Mouse (Mus musculus) heart, embryonic 11.5 days (tissue): ENCODE data around the gene Olfr1354. TPM values are rescaled to one million over a fixed set of nuclear protein-coding genes. Genes with fewer than 3 reads are reported as not detected.
"Not testable (repeated sequence)": the region's sequence is repeated elsewhere in the genome, so short reads cannot be mapped to it uniquely, and the experiment has no call there.

ENCODE experiments used
- ATAC-seq: fragments of 200-750 bp; cut with Nextera tagmentation; replicated peaks from 2 replicates; pipeline ENCODE4 v1.8.0; 2017; ENCODE audit warnings: moderate library complexity; ENCODE audit not compliant: insufficient number of reproducible peaks, low FRiP score, low TSS enrichment
- H3K27ac ChIP-seq: fragments of 300-500 bp; sonication (generic); 2 replicates; pipeline ENCODE4 v1.5.1; 2014; ENCODE audit warnings: mild to moderate bottlenecking, low read depth, low read length
- H3K27me3 ChIP-seq: fragments of 300-500 bp; sonication (generic); 2 replicates; pipeline ENCODE4 v1.6.1; 2014; ENCODE audit warnings: mild to moderate bottlenecking, low read length, mixed read lengths; ENCODE audit not compliant: control insufficient read depth, insufficient read depth
- H3K36me3 ChIP-seq: fragments of 300-500 bp; sonication (generic); 2 replicates; pipeline ENCODE4 v1.6.1; 2014; ENCODE audit warnings: mild to moderate bottlenecking, low read length, moderate library complexity, mixed read lengths; ENCODE audit not compliant: control insufficient read depth, insufficient read depth
- H3K4me1 ChIP-seq: fragments of 300-500 bp; sonication (generic); 2 replicates; pipeline ENCODE4 v1.6.1; 2014; ENCODE audit warnings: low read length; ENCODE audit not compliant: control insufficient read depth, insufficient read depth
- H3K4me2 ChIP-seq: fragments of 300-500 bp; sonication (generic); 2 replicates; pipeline ENCODE4 v1.6.1; 2014; ENCODE audit warnings: mild to moderate bottlenecking, moderate library complexity
- H3K4me3 ChIP-seq: fragments of 300-500 bp; sonication (generic); 2 replicates; pipeline ENCODE4 v1.5.1; 2014; ENCODE audit warnings: low read depth, low read length
- H3K9ac ChIP-seq: fragments of 300-500 bp; sonication (generic); 2 replicates; pipeline ENCODE4 v1.6.1; 2014; ENCODE audit warnings: mild to moderate bottlenecking, low read depth, low read length, moderate library complexity
- H3K9me3 ChIP-seq: fragments of 300-500 bp; sonication (generic); replicated peaks from 2 replicates; pipeline ENCODE4 v1.6.1; 2016; ENCODE audit warnings: low read length; ENCODE audit not compliant: control insufficient read depth
- WGBS: fragments of 180-500 bp; shearing (Covaris S2); extraction: QIAGEN DNeasy Blood & Tissue Kit; methylation state at CpG from one replicate; pipeline ENCODE4 v1.1.7; 2014; ENCODE audit not compliant: insufficient replicate concordance; 5-methylcytosine and 5-hydroxymethylcytosine counted together
- polyA plus RNA-seq: library from polyadenylated mRNA; unstranded; fragments of >200 nt; fragmentation: Nextera tagmentation; extraction: Ambion mirVana; gene quantifications from 2 replicates; pipeline ENCODE4 v1.2.1, GENCODE M21; 2014

The Olfr1354 gene
- not detected in 2 replicates for polyA plus RNA-seq

- WGBS = 72% methylated on average over 1 of the region's 1 CpGs
Observed at GRCm38 (mm10) chr10:78912871-78913270, at the start of gene Olfr1354. TSS of gene Olfr1354 (plus strand) at chr10:78913171.

GRCm38 (mm10) chr10:78875240-78875639 is 37.7 kb upstream of the Olfr1354 start, which contains the start of gene Olfr1355:
TSS of gene Olfr1355 (plus strand) at chr10:78875540.
- Histone ChIP-seq H3K4me3 (no peak within 1 kb of the TSS), H3K4me2 (no peak within 1 kb of the TSS), H3K9ac (no peak within 1 kb of the TSS), H3K27ac (no peak within 1 kb of the TSS), H3K9me3 (peaks cover 3% of the 10 kb centered on the region; the same call in 1 of the 2 replicates), H3K4me1 (no peaks in the 10 kb centered on the region), H3K36me3 (no peaks in the 10 kb centered on the region), H3K27me3 (no peaks in the 10 kb centered on the region)
- ATAC-seq = no peak
- 53% methylated on average over 2 of the region's 2 CpGs for WGBS

More at GRCm38 (mm10) chr10:78912871-78913270, at the start of gene Olfr1354:
- not testable (repeated sequence) for H3K4me1 ChIP-seq, ATAC-seq, H3K36me3 ChIP-seq, H3K27ac ChIP-seq, H3K4me2 ChIP-seq, H3K9me3 ChIP-seq, H3K27me3 ChIP-seq, H3K9ac ChIP-seq, H3K4me3 ChIP-seq

- 62% methylated on average over 1 of the region's 1 CpGs for WGBS
- not testable (repeated sequence) for H3K4me1 ChIP-seq, H3K4me3 ChIP-seq, H3K36me3 ChIP-seq, H3K27ac ChIP-seq, H3K4me2 ChIP-seq, H3K9me3 ChIP-seq, ATAC-seq, H3K27me3 ChIP-seq, H3K9ac ChIP-seq
Observed at GRCm38 (mm10) chr10:78950336-78950735, 37.4 kb downstream of the Olfr1354 start, which contains the start of gene Olfr8. TSS of gene Olfr8 (plus strand) at chr10:78950636.

GRCm38 (mm10) chr10:78963009-78963408 is 50.0 kb downstream of the Olfr1354 start, which contains the start of gene Olfr1353:
TSS of gene Olfr1353 (plus strand) at chr10:78963309.
- not testable (repeated sequence) for H3K4me1 ChIP-seq, H3K4me2 ChIP-seq, H3K27ac ChIP-seq, H3K36me3 ChIP-seq, H3K9me3 ChIP-seq, ATAC-seq, H3K4me3 ChIP-seq, H3K27me3 ChIP-seq, H3K9ac ChIP-seq

Other genes starting within 250 kb of the Olfr1354 start
- not detected in 2 replicates for gene Casp14, start 194.9 kb upstream of the Olfr1354 start, polyA plus RNA-seq
- gene Ccdc105, start 160.1 kb upstream of the Olfr1354 start, polyA plus RNA-seq = 0.11 TPM in 1 of 2 replicates, not detected in the other
- 0.35 and 0.43 TPM in 2 replicates for gene Slc1a6, start 132.7 kb upstream of the Olfr1354 start, polyA plus RNA-seq
- gene Olfr1356, start 61.0 kb upstream of the Olfr1354 start, polyA plus RNA-seq = not detected in 2 replicates
- not detected in 2 replicates for gene Olfr1355, start 37.6 kb upstream of the Olfr1354 start, polyA plus RNA-seq
- gene Olfr8, start 37.5 kb downstream of the Olfr1354 start, polyA plus RNA-seq = not detected in 2 replicates
- gene Olfr1353, start 50.1 kb downstream of the Olfr1354 start, polyA plus RNA-seq = not detected in 2 replicates
- not detected in 2 replicates for gene Olfr1352, start 67.9 kb downstream of the Olfr1354 start, polyA plus RNA-seq
- not detected in 2 replicates for gene Olfr1351, start 99.3 kb downstream of the Olfr1354 start, polyA plus RNA-seq
- gene Olfr57, start 115.6 kb downstream of the Olfr1354 start, polyA plus RNA-seq = not detected in 2 replicates
- 18.2 and 20.2 TPM in 2 replicates for gene 2610008E11Rik, start 184.4 kb downstream of the Olfr1354 start, polyA plus RNA-seq
- gene Vmn2r80, start 235.6 kb downstream of the Olfr1354 start, polyA plus RNA-seq = not detected in 2 replicates